Mouse (Mus musculus) C2C12 (cell line): ENCODE results near the gene Gm10073.

Source experiments
- CEBPB ChIP-seq: IDR thresholded peaks from one replicate; pipeline ENCODE4 v1.6.1; 2011; ENCODE audit warnings: low read depth, mild to moderate bottlenecking, control low read depth, moderate library complexity
- CTCF ChIP-seq: IDR thresholded peaks from one replicate; pipeline ENCODE4 v1.5.1; 2011; ENCODE audit not compliant: control insufficient read depth, insufficient read depth, insufficient read length
- FOSL1 ChIP-seq: IDR thresholded peaks from one replicate; pipeline ENCODE4 v1.8.0; 2011; ENCODE audit warnings: mild to moderate bottlenecking, low read length; ENCODE audit not compliant: poor library complexity, insufficient read depth, severe bottlenecking
- MAX ChIP-seq: IDR thresholded peaks from one replicate; pipeline ENCODE4 v1.6.1; 2011; ENCODE audit warnings: mild to moderate bottlenecking, control low read depth
- MYOD1 ChIP-seq: IDR thresholded peaks from one replicate; pipeline ENCODE4 v1.6.1; 2011; ENCODE audit warnings: low read depth; ENCODE audit not compliant: control insufficient read depth, insufficient read length
- MYOG ChIP-seq: IDR thresholded peaks from one replicate; pipeline ENCODE4 v1.6.1; 2011; ENCODE audit not compliant: control insufficient read depth, insufficient read length; ENCODE audit errors: extremely low read depth
- USF1 ChIP-seq: IDR thresholded peaks from one replicate; pipeline ENCODE4 v1.6.1; 2011; ENCODE audit warnings: low read depth, mild to moderate bottlenecking, control low read depth, moderate library complexity

DNA sequence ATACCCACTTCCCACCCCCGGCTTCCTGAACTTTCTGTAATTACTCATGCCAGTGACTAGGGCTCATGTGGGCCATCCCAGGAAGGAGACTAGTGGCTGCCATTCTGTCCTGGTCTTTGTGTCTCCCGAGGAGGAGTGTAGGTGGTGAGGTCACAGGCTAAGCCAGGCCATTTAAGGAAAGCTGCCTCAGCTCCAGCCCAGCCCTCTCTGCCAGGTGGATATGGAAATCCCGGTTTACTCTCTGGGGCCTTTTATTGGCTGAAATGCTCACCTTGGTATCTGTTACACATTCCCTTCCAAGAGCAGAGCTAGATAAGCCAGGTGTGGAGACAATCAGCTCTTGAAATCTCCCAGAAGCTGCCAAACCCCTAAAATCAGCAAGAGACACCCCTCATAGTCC is 35.2 kb upstream of the Gm10073 start:
- TF ChIP-seq CTCF, result no peak
- TF ChIP-seq MAX, result no peak
- no peak for TF ChIP-seq MYOG
- no peak for TF ChIP-seq FOSL1
- TF ChIP-seq USF1, result no peak
- TF ChIP-seq CEBPB, result no peak
- no peak for TF ChIP-seq MYOD1
